Mouse (Mus musculus): ENCODE measurements around the gene 2310034C09Rik. TPM values are rescaled to one million over a fixed set of nuclear protein-coding genes. Genes with fewer than 3 reads are reported as not detected.
"Not testable (repeated sequence)": the region's sequence is repeated elsewhere in the genome, so short reads cannot be mapped to it uniquely, and the experiment has no call there.

The 2310034C09Rik gene
- polyA plus RNA-seq, 1 experiment from 2014 or later = not detected

- no peaks in the 10 kb centered on the region for H3K36me3 ChIP-seq (ENCODE audit: control insufficient read depth, insufficient read depth, low read length)
- no peak overlapping the region for H3K4me2 ChIP-seq (ENCODE audit: low read length)
- no peak overlapping the region for H3K4me3 ChIP-seq (ENCODE audit: control insufficient read depth in 1 of 2, insufficient read depth in 1 of 2, low read depth in 1 of 2, low read length in 2 of 2)
- WGBS = 63% methylated on average over 4 of the region's 4 CpGs
- H3K9me3 ChIP-seq (ENCODE audit: control insufficient read depth, low read length) = no peaks in the 10 kb centered on the region
- no peak overlapping the region for H3K27ac ChIP-seq (replicated peaks in 1 of 2; ENCODE audit: control insufficient read depth in 1 of 2, insufficient read depth in 1 of 2, low read depth in 2 of 2, low read length in 2 of 2)
- ATAC-seq (ENCODE audit: insufficient number of reproducible peaks, insufficient read depth, low FRiP score, low read depth) = no peak
- no peaks in the 10 kb centered on the region for H3K27me3 ChIP-seq (ENCODE audit: control insufficient read depth, insufficient read depth, low read length)
- no peaks in the 10 kb centered on the region for H3K4me1 ChIP-seq (ENCODE audit: control insufficient read depth in 2 of 2, insufficient read depth in 2 of 2, low read length in 2 of 2)
- no peak overlapping the region for H3K9ac ChIP-seq (ENCODE audit: low read length)
These were observed 10.7 kb upstream of the 2310034C09Rik start for GRCm38 (mm10) chr16:88747943-88748342.

- not testable (repeated sequence) for H3K9me3 ChIP-seq (ENCODE audit: control insufficient read depth, low read length); H3K27me3 ChIP-seq (ENCODE audit: control insufficient read depth, insufficient read depth, low read length); ATAC-seq (ENCODE audit: insufficient number of reproducible peaks, insufficient read depth, low FRiP score, low read depth); H3K4me1 ChIP-seq (ENCODE audit: control insufficient read depth in 2 of 2, insufficient read depth in 2 of 2, low read length in 2 of 2); H3K4me2 ChIP-seq (ENCODE audit: low read length); H3K36me3 ChIP-seq (ENCODE audit: control insufficient read depth, insufficient read depth, low read length); H3K27ac ChIP-seq (replicated peaks in 1 of 2; ENCODE audit: control insufficient read depth in 1 of 2, insufficient read depth in 1 of 2, low read depth in 2 of 2, low read length in 2 of 2); H3K9ac ChIP-seq (ENCODE audit: low read length); H3K4me3 ChIP-seq (ENCODE audit: control insufficient read depth in 1 of 2, insufficient read depth in 1 of 2, low read depth in 1 of 2, low read length in 2 of 2)
- 69% methylated on average over 3 of the region's 3 CpGs for WGBS
These were observed 7.1 kb upstream of the 2310034C09Rik start, which contains the start of gene Krtap13 for GRCm38 (mm10) chr16:88751535-88751934. Gene Krtap13 (minus strand): TSS chr16:88751635.

- WGBS = 67% methylated on average over 2 of the region's 2 CpGs
- no peak within 1 kb of the TSS for H3K4me2 ChIP-seq (ENCODE audit: low read length)
- H3K27ac ChIP-seq (replicated peaks in 1 of 2; ENCODE audit: control insufficient read depth in 1 of 2, insufficient read depth in 1 of 2, low read depth in 2 of 2, low read length in 2 of 2) = no peak within 1 kb of the TSS
- no peak within 1 kb of the TSS for H3K4me3 ChIP-seq (ENCODE audit: control insufficient read depth in 1 of 2, insufficient read depth in 1 of 2, low read depth in 1 of 2, low read length in 2 of 2)
- no peak within 1 kb of the TSS for H3K9ac ChIP-seq (ENCODE audit: low read length)
- no peaks in the 10 kb centered on the region for H3K36me3 ChIP-seq (ENCODE audit: control insufficient read depth, insufficient read depth, low read length)
- H3K9me3 ChIP-seq (ENCODE audit: control insufficient read depth, low read length) = no peaks in the 10 kb centered on the region
- H3K4me1 ChIP-seq (ENCODE audit: control insufficient read depth in 2 of 2, insufficient read depth in 2 of 2, low read length in 2 of 2) = no peaks in the 10 kb centered on the region
- no peaks in the 10 kb centered on the region for H3K27me3 ChIP-seq (ENCODE audit: control insufficient read depth, insufficient read depth, low read length)
- no peak for ATAC-seq (ENCODE audit: insufficient number of reproducible peaks, insufficient read depth, low FRiP score, low read depth)
These were observed 15.5 kb downstream of the 2310034C09Rik start, which contains the start of gene 2310057N15Rik for GRCm38 (mm10) chr16:88774106-88774505. Gene 2310057N15Rik (minus strand): TSS chr16:88774206.

- Histone ChIP-seq H3K27ac (replicated peaks in 1 of 2; ENCODE audit: control insufficient read depth in 1 of 2, insufficient read depth in 1 of 2, low read depth in 2 of 2, low read length in 2 of 2) (no peak within 1 kb of the TSS), H3K9me3 (ENCODE audit: control insufficient read depth, low read length) (no peaks in the 10 kb centered on the region), H3K4me3 (ENCODE audit: control insufficient read depth in 1 of 2, insufficient read depth in 1 of 2, low read depth in 1 of 2, low read length in 2 of 2) (no peak within 1 kb of the TSS), H3K27me3 (ENCODE audit: control insufficient read depth, insufficient read depth, low read length) (no peaks in the 10 kb centered on the region), H3K9ac (ENCODE audit: low read length) (no peak within 1 kb of the TSS), H3K4me1 (ENCODE audit: control insufficient read depth in 2 of 2, insufficient read depth in 2 of 2, low read length in 2 of 2) (no peaks in the 10 kb centered on the region), H3K4me2 (ENCODE audit: low read length) (no peak within 1 kb of the TSS), H3K36me3 (ENCODE audit: control insufficient read depth, insufficient read depth, low read length) (no peaks in the 10 kb centered on the region)
- ATAC-seq (ENCODE audit: insufficient number of reproducible peaks, insufficient read depth, low FRiP score, low read depth) = no peak
- WGBS = 76% methylated on average over 6 of the region's 6 CpGs
These were observed 18.9 kb downstream of the 2310034C09Rik start, which contains the start of gene Gm5965 for GRCm38 (mm10) chr16:88777596-88777995. Gene Gm5965 (plus strand): TSS chr16:88777896.

- ATAC-seq (ENCODE audit: insufficient number of reproducible peaks, insufficient read depth, low FRiP score, low read depth) = no peak
- no peaks in the 10 kb centered on the region for H3K4me1 ChIP-seq (ENCODE audit: control insufficient read depth in 2 of 2, insufficient read depth in 2 of 2, low read length in 2 of 2)
- H3K36me3 ChIP-seq (ENCODE audit: control insufficient read depth, insufficient read depth, low read length) = no peaks in the 10 kb centered on the region
- WGBS = 66% methylated on average over 2 of the region's 2 CpGs
- H3K9me3 ChIP-seq (ENCODE audit: control insufficient read depth, low read length) = no peaks in the 10 kb centered on the region
- H3K9ac ChIP-seq (ENCODE audit: low read length) = no peak overlapping the region
- no peak overlapping the region for H3K4me2 ChIP-seq (ENCODE audit: low read length)
- H3K27me3 ChIP-seq (ENCODE audit: control insufficient read depth, insufficient read depth, low read length) = no peaks in the 10 kb centered on the region
- H3K4me3 ChIP-seq (ENCODE audit: control insufficient read depth in 1 of 2, insufficient read depth in 1 of 2, low read depth in 1 of 2, low read length in 2 of 2) = no peak overlapping the region
- H3K27ac ChIP-seq (replicated peaks in 1 of 2; ENCODE audit: control insufficient read depth in 1 of 2, insufficient read depth in 1 of 2, low read depth in 2 of 2, low read length in 2 of 2) = no peak overlapping the region
These were observed 28.1 kb downstream of the 2310034C09Rik start for GRCm38 (mm10) chr16:88786786-88787185.

Other genes with a start within 250 kb of the 2310034C09Rik start
- gene Cldn8, start 195.7 kb upstream of the 2310034C09Rik start, polyA plus RNA-seq (2014; fragmentation: Nextera tagmentation; extraction: Ambion mirVana) = 0.08 TPM in 1 of 2 replicates, not detected in the other
- gene Krtap24-1, start 146.6 kb upstream of the 2310034C09Rik start, polyA plus RNA-seq (2014; fragmentation: Nextera tagmentation; extraction: Ambion mirVana) = not detected in 2 replicates
- not detected in 2 replicates for gene 2310079G19Rik, start 131.2 kb upstream of the 2310034C09Rik start, polyA plus RNA-seq (2014; fragmentation: Nextera tagmentation; extraction: Ambion mirVana)
- not detected in 2 replicates for gene Krtap26-1, start 111.1 kb upstream of the 2310034C09Rik start, polyA plus RNA-seq (2014; fragmentation: Nextera tagmentation; extraction: Ambion mirVana)
- not detected in 2 replicates for gene Krtap27-1, start 87.2 kb upstream of the 2310034C09Rik start, polyA plus RNA-seq (2014; fragmentation: Nextera tagmentation; extraction: Ambion mirVana)
- not detected in 2 replicates for gene 2310061N02Rik, start 50.9 kb upstream of the 2310034C09Rik start, polyA plus RNA-seq (2014; fragmentation: Nextera tagmentation; extraction: Ambion mirVana)
- not detected in 2 replicates for gene Krtap13-1, start 30.0 kb upstream of the 2310034C09Rik start, polyA plus RNA-seq (2014; fragmentation: Nextera tagmentation; extraction: Ambion mirVana)
- not detected in 2 replicates for gene Krtap13, start 7.2 kb upstream of the 2310034C09Rik start, polyA plus RNA-seq (2014; fragmentation: Nextera tagmentation; extraction: Ambion mirVana)
- gene 2310057N15Rik, start 15.4 kb downstream of the 2310034C09Rik start, polyA plus RNA-seq (2014; fragmentation: Nextera tagmentation; extraction: Ambion mirVana) = not detected in 2 replicates
- not detected in 2 replicates for gene Gm5965, start 19.0 kb downstream of the 2310034C09Rik start, polyA plus RNA-seq (2014; fragmentation: Nextera tagmentation; extraction: Ambion mirVana)
- not detected in 2 replicates for gene Gm20741, start 53.4 kb downstream of the 2310034C09Rik start, polyA plus RNA-seq (2014; fragmentation: Nextera tagmentation; extraction: Ambion mirVana)
- not detected in 2 replicates for gene Krtap15, start 61.4 kb downstream of the 2310034C09Rik start, polyA plus RNA-seq (2014; fragmentation: Nextera tagmentation; extraction: Ambion mirVana)
- not detected in 2 replicates for gene Krtap14, start 67.3 kb downstream of the 2310034C09Rik start, polyA plus RNA-seq (2014; fragmentation: Nextera tagmentation; extraction: Ambion mirVana)
- gene Krtap19-1, start 110.6 kb downstream of the 2310034C09Rik start, polyA plus RNA-seq (2014; fragmentation: Nextera tagmentation; extraction: Ambion mirVana) = not detected in 2 replicates
- not detected in 2 replicates for gene Krtap19-2, start 115.4 kb downstream of the 2310034C09Rik start, polyA plus RNA-seq (2014; fragmentation: Nextera tagmentation; extraction: Ambion mirVana)
- gene Krtap19-3, start 119.2 kb downstream of the 2310034C09Rik start, polyA plus RNA-seq (2014; fragmentation: Nextera tagmentation; extraction: Ambion mirVana) = not detected in 2 replicates
- gene Krtap19-4, start 126.2 kb downstream of the 2310034C09Rik start, polyA plus RNA-seq (2014; fragmentation: Nextera tagmentation; extraction: Ambion mirVana) = not detected in 2 replicates
- gene Krtap19-5, start 137.6 kb downstream of the 2310034C09Rik start, polyA plus RNA-seq (2014; fragmentation: Nextera tagmentation; extraction: Ambion mirVana) = not detected in 2 replicates
- gene Krtap19-9b, start 173.4 kb downstream of the 2310034C09Rik start, polyA plus RNA-seq (2014; fragmentation: Nextera tagmentation; extraction: Ambion mirVana) = not detected in 2 replicates
- gene Krtap16-3, start 204.0 kb downstream of the 2310034C09Rik start, polyA plus RNA-seq (2014; fragmentation: Nextera tagmentation; extraction: Ambion mirVana) = not detected in 2 replicates